Mouse (Mus musculus) megakaryocyte, adult 5-6 weeks (primary cell): ENCODE measurements around the gene Ifit3b. TPM values are rescaled to one million over a fixed set of nuclear protein-coding genes. Genes with fewer than 3 reads are reported as not detected.
"Not testable (repeated sequence)": the region's sequence is repeated elsewhere in the genome, so short reads cannot be mapped to it uniquely, and the experiment has no call there.

Experiments
- ATAC-seq: 2 replicates; pipeline ENCODE4 v1.8.0; 2016; ENCODE audit warnings: mild to moderate bottlenecking, inconsistent platforms; ENCODE audit not compliant: poor library complexity, severe bottlenecking
- total RNA-seq, 2 experiments: library from RNA; stranded (forward) in 1 of 2; stranded (reverse) in 1 of 2; fragments of 153-499, 151-499 nt in 1 of 2; fragments of 221-1000, 200-1000 nt in 1 of 2; gene quantifications; 2 replicates each; pipeline versions ENCODE4 v1.2.3 to v1.2.4; 2015 to 2017

Ifit3b gene
- total RNA-seq (2015) (4.7 and 5.1 TPM in 2 replicates), total RNA-seq (2017) (4.2 and 5.1 TPM in 2 replicates)

GRCm38 (mm10) chr19:34607237-34608051 lies at the start of gene Ifit3b:
Gene Ifit3b, plus strand, starts transcription at chr19:34607970.
- ATAC-seq: peak; percentile 88

GRCm38 (mm10) chr19:34562556-34562955 lies 45.2 kb upstream of the Ifit3b start:
- no peak for ATAC-seq

- ATAC-seq: no peak
These were observed 41.5 kb upstream of the Ifit3b start for GRCm38 (mm10) chr19:34566178-34566784.

- no peak for ATAC-seq
These were observed 38.5 kb upstream of the Ifit3b start for GRCm38 (mm10) chr19:34568988-34569895.

- ATAC-seq: peak; percentile 52
These were observed 37.8 kb upstream of the Ifit3b start for GRCm38 (mm10) chr19:34569896-34570476.

GRCm38 (mm10) chr19:34571080-34571479 lies 36.7 kb upstream of the Ifit3b start:
- no peak for ATAC-seq

GRCm38 (mm10) chr19:34573650-34574049 lies 34.1 kb upstream of the Ifit3b start:
- no peak for ATAC-seq

GRCm38 (mm10) chr19:34577121-34577520 lies 30.6 kb upstream of the Ifit3b start:
- ATAC-seq: no peak

GRCm38 (mm10) chr19:34582696-34583095 lies 25.1 kb upstream of the Ifit3b start:
- peak; percentile 75 for ATAC-seq

- ATAC-seq: peak; percentile 90
These were observed 24.5 kb upstream of the Ifit3b start, which contains the start of gene Ifit3 for GRCm38 (mm10) chr19:34583126-34583766. Gene Ifit3, plus strand, starts transcription at chr19:34583531.

- not testable (repeated sequence) for ATAC-seq
These were observed 21.9 kb upstream of the Ifit3b start for GRCm38 (mm10) chr19:34585740-34586458.

- ATAC-seq: 0 out of 2 replicates have a peak, but pooled peaks have one; percentile 10
These were observed 19.7 kb upstream of the Ifit3b start for GRCm38 (mm10) chr19:34587898-34588692.

GRCm38 (mm10) chr19:34588959-34589358 lies 18.8 kb upstream of the Ifit3b start:
- peak; percentile 14; the same call in 1 of the 2 replicates for ATAC-seq

GRCm38 (mm10) chr19:34593456-34593855 lies 14.3 kb upstream of the Ifit3b start:
- no peak for ATAC-seq

GRCm38 (mm10) chr19:34594523-34594922 lies 13.2 kb upstream of the Ifit3b start:
- ATAC-seq: not testable (repeated sequence)

GRCm38 (mm10) chr19:34596811-34597210 lies 11.0 kb upstream of the Ifit3b start:
- ATAC-seq: no peak

- ATAC-seq: no peak
These were observed 9.4 kb upstream of the Ifit3b start for GRCm38 (mm10) chr19:34598341-34598740.

GRCm38 (mm10) chr19:34599250-34599649 lies 8.5 kb upstream of the Ifit3b start:
- ATAC-seq: peak; percentile 69

GRCm38 (mm10) chr19:34601888-34602287 lies 5.9 kb upstream of the Ifit3b start, which contains the start of gene Ifit1bl1:
Gene Ifit1bl1, minus strand, starts transcription at chr19:34601956.
- ATAC-seq: peak; percentile 73
